Comparison of ENCODE assay signal across 11 mouse cellular contexts in genomic region chr10:39240966-39241365, GRCm38 (mm10).
"Had no signal": no experiment of that assay in that cellular context is flagged by ENCODE, and none has a peak within 500 bp of the region (broad histone marks: within the 10 kb centered on the region; RNA-seq: fewer than 3 reads in every experiment).

No protein-coding gene starts in this region.

- H3K9me3 ChIP-seq: limb, embryonic 10.5 days; liver, embryonic 15.5 days; midbrain, embryonic 13.5 days had no signal

- H3K9ac ChIP-seq: liver, embryonic 15.5 days had no signal

- H3K27me3 ChIP-seq: liver, embryonic 15.5 days; midbrain, embryonic 13.5 days had no signal

- H3K4me2 ChIP-seq: liver, embryonic 11.5 days; liver, embryonic 15.5 days had no signal

- H3K36me3 ChIP-seq: limb, embryonic 10.5 days; liver, embryonic 15.5 days; midbrain, embryonic 13.5 days had no signal

- H3K27ac ChIP-seq: layer of hippocampus, adult 2 months; liver, embryonic 15.5 days; stomach, postnatal 0 days had no signal

- DNase-seq: kidney, postnatal 10 days; kidney, postnatal 4 days; lung, adult 2 months; lung, postnatal 36 days; thymus, postnatal 4 days had no signal

- H3K4me3 ChIP-seq: layer of hippocampus, adult 2 months; limb, embryonic 10.5 days; liver, embryonic 15.5 days; midbrain, embryonic 13.5 days had no signal
